Mouse (Mus musculus) bone marrow macrophage, adult 2 months (primary cell): ENCODE results near the gene Tpst1.

Source experiments
- CTCF ChIP-seq: IDR thresholded peaks from 2 replicates; pipeline ENCODE4 v1.5.1; 2012; ENCODE audit warnings: low read depth, mild to moderate bottlenecking, low read length, moderate library complexity
- POLR2A ChIP-seq: IDR thresholded peaks from 2 replicates; pipeline ENCODE4 v1.6.1; 2012; ENCODE audit warnings: mild to moderate bottlenecking, low read depth, low read length, borderline replicate concordance

GRCm38 (mm10) chr5:130044201-130044695 lies 28.9 kb upstream of the Tpst1 start:
- TF ChIP-seq POLR2A (no peak), CTCF (peak; percentile 39; the same call in 1 of the 2 replicates)
